Mouse (Mus musculus) right cerebral cortex, postnatal 14 days (tissue): Measurements from ENCODE around the gene Ywhah.
"Not testable (repeated sequence)": the region's sequence is repeated elsewhere in the genome, so short reads cannot be mapped to it uniquely, and the experiment has no call there.

Experiments used
- DNase-seq: peaks from one replicate; pipeline ENCODE4 v3.0.0; 2022

Ywhah gene

GRCm38 (mm10) chr5:33011132-33012106 lies 7.2 kb upstream of the Ywhah start:
- no peak for DNase-seq

DNA sequence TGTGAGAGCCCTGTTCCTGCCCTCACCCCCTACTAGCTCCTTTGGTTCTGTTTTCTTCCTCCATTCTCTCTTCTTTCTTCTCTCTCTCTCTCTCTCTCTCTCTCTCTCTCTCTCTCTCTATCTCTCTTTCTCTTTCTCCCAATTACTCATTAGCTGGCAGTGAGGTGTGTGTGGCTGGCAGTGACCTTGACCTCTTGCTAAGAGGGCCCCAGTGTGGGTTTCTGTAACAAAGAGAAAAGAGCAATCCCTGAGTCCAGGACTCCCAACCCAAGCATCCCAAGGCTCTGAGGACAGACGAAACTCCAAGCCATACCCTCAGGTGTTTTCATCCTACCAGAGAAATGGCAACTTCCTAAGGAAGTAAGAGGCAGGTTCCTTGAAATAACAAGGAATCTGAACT lies 4.5 kb upstream of the Ywhah start:
- DNase-seq, result no peak

DNA sequence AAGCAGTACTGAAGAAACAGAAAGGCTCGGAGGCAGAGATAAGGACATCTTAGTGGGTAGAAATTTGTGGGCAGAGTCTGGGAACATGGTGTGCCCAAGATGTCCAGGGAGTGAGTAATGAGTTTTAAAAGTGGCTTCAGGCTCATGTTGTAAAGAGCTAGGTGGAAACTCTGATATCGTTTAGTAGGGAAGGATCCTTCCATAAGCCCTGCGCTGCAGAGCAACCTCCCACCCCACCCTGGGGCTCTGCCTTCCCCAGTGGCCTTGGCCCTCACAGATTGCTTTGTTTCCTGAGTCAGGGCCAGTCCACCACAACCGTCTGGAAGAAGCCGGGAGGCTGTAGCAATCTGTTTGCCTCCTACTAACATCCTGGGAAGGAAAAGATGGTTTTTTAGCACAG lies 3.0 kb upstream of the Ywhah start:
- no peak for DNase-seq

DNA sequence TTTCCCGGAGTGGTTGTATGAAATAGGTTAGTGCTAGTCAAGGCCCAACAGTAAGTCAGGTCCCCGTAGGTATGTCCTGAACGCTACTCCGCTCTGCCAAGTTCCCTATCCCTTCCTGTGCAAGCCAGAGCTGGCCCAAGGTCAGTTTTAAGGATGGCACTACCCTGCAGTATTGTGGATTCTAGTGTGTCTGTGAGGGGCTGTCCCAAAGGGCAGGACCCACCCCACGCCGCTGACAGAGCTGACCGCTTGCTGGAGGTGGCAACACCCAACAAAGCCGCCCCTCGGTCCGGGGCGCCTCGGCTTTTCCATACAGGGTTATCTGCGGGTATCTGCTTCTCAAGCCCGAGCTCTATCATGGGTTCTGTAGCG lies 441 bp upstream of the Ywhah start:
- DNase-seq, result no peak

DNA sequence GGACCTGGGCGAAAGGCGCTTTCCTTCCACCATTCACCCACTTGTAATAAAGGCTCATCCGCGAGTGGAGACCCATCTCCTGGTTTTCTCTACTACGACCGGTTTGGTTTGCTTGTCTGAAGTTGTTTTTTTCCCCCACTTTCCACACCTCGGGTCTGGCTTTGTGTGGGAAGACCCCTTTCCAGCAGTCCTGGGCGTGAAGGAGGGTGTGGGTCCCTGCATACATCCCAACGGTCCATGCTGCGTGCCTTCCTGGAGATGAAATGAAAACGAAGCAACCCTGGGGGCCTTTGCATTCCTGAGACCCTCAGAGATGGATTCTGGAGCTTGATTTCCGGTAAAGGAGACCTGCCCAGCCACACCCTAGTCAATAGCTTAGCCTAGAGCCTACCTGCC lies 808 bp downstream of the Ywhah start:
- no peak for DNase-seq

DNA sequence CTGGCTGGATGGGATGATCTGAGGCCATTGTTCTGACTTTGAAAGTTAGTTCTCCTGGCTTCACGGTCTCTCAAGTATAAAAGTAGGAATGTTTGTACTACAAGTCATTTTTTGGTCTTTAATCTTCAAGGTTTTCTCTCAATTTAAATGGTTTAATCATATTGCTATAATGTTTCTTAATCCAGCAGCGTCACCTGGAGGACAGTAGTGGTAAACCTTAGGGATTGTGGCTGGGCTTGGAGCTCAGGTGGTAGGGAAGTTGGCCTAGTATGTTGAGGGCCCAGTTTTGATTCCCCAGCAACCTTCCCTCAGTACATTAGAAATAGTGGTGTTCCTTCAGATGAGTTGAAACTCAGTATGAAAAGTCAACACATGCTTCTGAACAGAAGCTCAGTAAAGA lies 3.0 kb downstream of the Ywhah start:
- DNase-seq, result no peak

- no peak for DNase-seq
Measured at GRCm38 (mm10) chr5:33023337-33023736, 4.7 kb downstream of the Ywhah start.

GRCm38 (mm10) chr5:33024474-33024873 lies 5.9 kb downstream of the Ywhah start:
- DNase-seq, result no peak

DNA sequence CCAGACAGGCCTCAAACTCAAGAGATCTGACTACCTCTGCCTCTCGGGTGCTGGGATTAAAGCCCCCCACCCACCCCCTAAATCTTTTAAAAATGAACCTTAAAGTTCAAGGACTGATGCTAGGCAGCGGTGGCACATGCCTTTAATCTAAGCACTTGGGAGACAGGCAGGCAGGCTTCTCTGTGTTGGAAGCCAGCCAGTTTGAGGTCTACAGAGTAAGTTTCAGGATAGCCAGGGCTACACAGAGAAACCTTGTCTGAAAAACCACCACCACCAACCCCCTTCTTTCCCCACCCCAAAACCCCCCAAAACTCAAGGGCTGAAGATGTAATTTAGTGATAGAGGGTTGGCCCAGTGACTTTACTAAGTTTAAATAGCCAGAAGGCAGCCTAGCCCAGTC lies 10.0 kb downstream of the Ywhah start:
- no peak for DNase-seq

DNA sequence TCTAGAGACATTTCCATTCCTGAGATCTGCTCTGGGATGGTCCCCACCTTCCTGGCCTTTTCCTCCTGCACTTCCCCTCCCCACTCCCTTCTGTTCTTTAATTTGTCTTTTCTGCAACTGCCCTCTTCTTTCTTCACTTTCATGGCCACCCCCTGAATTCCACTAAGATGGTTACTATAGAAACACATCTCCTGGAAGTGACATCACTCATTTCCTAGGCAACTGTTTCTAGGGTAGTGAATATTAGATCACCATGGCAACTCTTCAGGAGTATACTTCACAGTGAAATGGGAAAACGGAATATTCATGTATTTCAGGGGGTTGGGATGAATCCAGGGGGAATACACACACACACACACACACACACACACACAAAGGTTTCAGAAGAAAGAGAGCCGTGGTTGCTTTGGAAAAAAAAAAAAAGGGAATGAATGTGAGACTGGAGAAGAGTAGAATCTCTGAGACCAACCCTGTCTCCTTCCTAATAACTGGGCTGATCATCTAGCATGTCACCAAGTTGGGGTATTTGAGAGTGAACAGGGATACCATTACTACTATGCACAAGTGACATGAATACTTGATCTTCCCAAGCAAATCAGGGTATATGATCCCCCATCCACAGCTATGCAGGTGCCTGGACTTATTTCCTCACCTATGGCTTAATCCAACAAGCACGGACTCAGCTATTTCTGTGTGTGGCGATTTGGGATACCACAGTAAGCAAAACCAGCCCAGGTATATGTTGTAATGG lies 12.0 kb downstream of the Ywhah start:
- DNase-seq, result no peak

- no peak for DNase-seq
Measured at GRCm38 (mm10) chr5:33032036-33032773, 13.6 kb downstream of the Ywhah start.

GRCm38 (mm10) chr5:33033121-33033520 lies 14.5 kb downstream of the Ywhah start:
- DNase-seq, result peak; percentile 86

GRCm38 (mm10) chr5:33033633-33034032 lies 15.0 kb downstream of the Ywhah start:
- not testable (repeated sequence) for DNase-seq

DNA sequence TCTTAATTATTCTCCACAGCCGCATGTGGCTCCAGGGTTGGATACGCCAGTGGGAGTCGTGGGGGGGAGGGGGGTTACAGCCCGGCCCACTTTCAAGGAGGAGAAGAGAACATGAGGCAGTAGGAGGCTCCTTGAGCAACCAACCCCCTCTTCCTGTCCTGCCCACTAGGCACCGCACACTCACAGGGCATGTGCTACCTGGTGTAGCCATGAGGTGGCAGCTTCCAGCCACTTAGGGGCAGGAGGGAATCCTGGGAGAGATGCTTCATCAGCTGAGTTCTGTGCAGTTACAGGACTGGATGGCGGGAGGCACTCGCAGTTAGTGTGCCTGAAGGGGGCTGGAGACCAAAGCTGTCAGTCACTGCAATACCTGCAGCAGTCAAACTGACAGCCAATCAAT lies 15.5 kb downstream of the Ywhah start:
- DNase-seq, result no peak

GRCm38 (mm10) chr5:33034916-33035315 lies 16.3 kb downstream of the Ywhah start:
- no peak for DNase-seq

GRCm38 (mm10) chr5:33038656-33039509 lies 20.3 kb downstream of the Ywhah start:
- DNase-seq, result no peak

DNA sequence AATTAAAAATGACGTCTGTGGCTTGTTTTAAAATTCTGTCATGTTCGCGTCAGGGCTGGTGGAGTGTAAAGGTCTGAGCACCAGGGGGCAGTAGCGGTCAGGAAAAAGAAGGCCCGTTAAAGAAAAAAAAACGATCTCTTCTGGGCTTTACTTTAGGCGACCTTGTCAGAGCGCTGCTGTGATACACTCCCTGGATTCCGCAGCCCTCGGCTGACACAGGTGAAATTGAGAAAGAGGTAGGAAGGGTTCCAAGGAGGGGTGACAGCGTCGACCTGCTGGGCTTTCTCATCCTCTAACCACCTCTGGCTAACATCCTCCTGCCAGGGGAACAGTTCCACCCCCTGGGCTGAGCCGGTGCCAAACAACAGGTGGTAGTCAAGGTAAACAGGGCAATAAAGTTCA lies 20.9 kb downstream of the Ywhah start:
- DNase-seq, result peak; percentile 79

DNA sequence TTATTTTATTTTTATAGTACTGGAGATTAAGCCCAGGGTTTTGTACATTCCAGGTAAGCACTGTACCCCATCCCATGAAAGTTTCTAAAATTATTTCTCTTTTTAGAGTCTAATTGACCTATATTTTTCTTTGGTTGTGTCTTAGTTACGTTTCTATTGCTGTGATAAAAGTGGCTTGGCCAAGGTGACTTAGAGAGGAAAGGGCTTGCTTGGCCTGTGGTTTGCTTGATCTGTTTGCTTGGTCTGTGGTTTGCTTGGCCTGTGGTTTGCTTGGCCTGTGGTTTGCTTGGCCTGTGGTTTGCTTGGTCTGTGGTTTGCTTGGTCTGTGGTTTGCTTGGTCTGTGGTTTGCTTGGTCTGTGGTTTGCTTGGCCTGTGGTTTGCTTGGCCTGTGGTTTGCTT lies 22.1 kb downstream of the Ywhah start:
- not testable (repeated sequence) for DNase-seq

- no peak for DNase-seq
Measured at GRCm38 (mm10) chr5:33043397-33043796, 24.8 kb downstream of the Ywhah start.

GRCm38 (mm10) chr5:33044636-33045315 lies 26.2 kb downstream of the Ywhah start:
- no peak for DNase-seq

- no peak for DNase-seq
Measured at GRCm38 (mm10) chr5:33045316-33045705, 26.7 kb downstream of the Ywhah start.
